Mouse (Mus musculus): Measurements from ENCODE around the gene Flnb. TPM values are rescaled to one million over a fixed set of nuclear protein-coding genes. Genes with fewer than 3 reads are reported as not detected.

The Flnb gene
- total and polyA plus RNA-seq, 3 experiments = 0.43 to 2.0 (median 1.8) TPM

GRCm38 (mm10) chr14:7863871-7864505 is 46.2 kb downstream of the Flnb start:
- no peaks in the 10 kb centered on the region for H3K9me3 ChIP-seq (replicated peaks)
- no peak overlapping the region for H3K4me3 ChIP-seq (ENCODE audit: low read depth, low read length)
- H3K36me3 ChIP-seq (replicated peaks) = no peaks in the 10 kb centered on the region
- H3K4me1 ChIP-seq (ENCODE audit: insufficient read depth, low read depth, low read length) = peaks cover 29% of the 10 kb centered on the region
- no peaks in the 10 kb centered on the region for H3K27me3 ChIP-seq (ENCODE audit: insufficient read depth, low read length)
- DNase-seq (ENCODE audit: low spot score) = no peak
- no peak for ATAC-seq (ENCODE audit: extremely low read depth, insufficient number of reproducible peaks, low FRiP score, poor library complexity, severe bottlenecking)
- TF ChIP-seq POLR2AphosphoS5 (IDR thresholded peaks at IDR 0.05; ENCODE audit: insufficient replicate concordance, low read depth, low read length) (no peak), GATA1 (IDR thresholded peaks at IDR 0.05; ENCODE audit: borderline replicate concordance, low read length) (no peak), GATA2 (IDR thresholded peaks at IDR 0.05; ENCODE audit: borderline replicate concordance, low read depth, low read length) (no peak), CTCF (IDR thresholded peaks at IDR 0.05; ENCODE audit: low read depth, low read length) (no peak), TAL1 (conservative IDR thresholded peaks at IDR 0.05; ENCODE audit: low read depth, low read length) (no peak)

DNA sequence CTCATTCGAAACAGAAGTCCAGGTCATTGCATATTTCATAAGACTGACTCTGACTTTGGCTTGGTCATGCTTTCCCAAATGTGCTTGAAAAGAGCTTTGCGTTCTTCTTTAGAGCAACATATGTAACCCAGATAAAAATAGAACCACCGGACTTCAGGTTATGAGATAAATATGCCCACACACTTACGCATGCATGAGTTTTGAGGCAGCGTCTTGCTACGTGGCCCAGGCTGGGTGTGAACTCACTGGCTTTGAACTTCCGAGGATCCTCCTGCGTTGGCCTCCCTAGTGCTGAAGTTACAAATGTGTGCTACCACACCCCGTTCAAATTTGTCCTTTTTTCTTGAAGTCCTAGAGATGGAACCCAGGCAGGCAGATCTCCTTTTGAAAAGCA is 46.7 kb downstream of the Flnb start:
- DNase-seq (ENCODE audit: low spot score) (no peak), ATAC-seq (ENCODE audit: extremely low read depth, insufficient number of reproducible peaks, low FRiP score, poor library complexity, severe bottlenecking) (no peak)
- no peaks in the 10 kb centered on the region for H3K9me3 ChIP-seq (replicated peaks)
- no peaks in the 10 kb centered on the region for H3K27me3 ChIP-seq (ENCODE audit: insufficient read depth, low read length)
- peaks cover 27% of the 10 kb centered on the region for H3K4me1 ChIP-seq (ENCODE audit: insufficient read depth, low read depth, low read length)
- no peaks in the 10 kb centered on the region for H3K36me3 ChIP-seq (replicated peaks)
- TF ChIP-seq POLR2AphosphoS5 (IDR thresholded peaks at IDR 0.05; ENCODE audit: insufficient replicate concordance, low read depth, low read length) = no peak
- no peak for TF ChIP-seq CTCF (IDR thresholded peaks at IDR 0.05; ENCODE audit: low read depth, low read length)
- TF ChIP-seq TAL1 (conservative IDR thresholded peaks at IDR 0.05; ENCODE audit: low read depth, low read length) = no peak
- no peak for TF ChIP-seq GATA2 (IDR thresholded peaks at IDR 0.05; ENCODE audit: borderline replicate concordance, low read depth, low read length)
- no peak for TF ChIP-seq GATA1 (IDR thresholded peaks at IDR 0.05; ENCODE audit: borderline replicate concordance, low read length)
- H3K4me3 ChIP-seq (ENCODE audit: low read depth, low read length) = no peak overlapping the region

DNA sequence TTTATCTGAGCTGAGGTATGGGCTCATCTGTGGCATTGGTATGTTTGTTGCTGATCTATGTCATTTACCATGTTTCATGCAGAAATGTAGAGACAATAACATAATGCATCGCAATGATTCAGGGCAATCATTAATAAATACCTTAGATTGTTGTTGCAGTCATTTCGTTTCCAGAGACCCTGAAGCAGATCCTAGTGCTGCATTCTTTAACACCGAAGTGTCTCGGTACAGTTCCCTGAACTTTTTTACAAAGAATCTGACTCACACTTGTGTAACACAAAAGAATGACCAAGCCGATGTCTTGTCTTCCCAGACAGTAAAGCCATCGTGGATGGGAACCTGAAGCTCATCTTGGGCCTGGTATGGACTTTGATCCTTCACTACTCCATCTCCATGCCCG is 49.5 kb downstream of the Flnb start:
- DNase-seq (ENCODE audit: low spot score) = no peak
- TF ChIP-seq POLR2AphosphoS5 (IDR thresholded peaks at IDR 0.05; ENCODE audit: insufficient replicate concordance, low read depth, low read length) (no peak), GATA2 (IDR thresholded peaks at IDR 0.05; ENCODE audit: borderline replicate concordance, low read depth, low read length) (no peak), CTCF (IDR thresholded peaks at IDR 0.05; ENCODE audit: low read depth, low read length) (no peak), GATA1 (IDR thresholded peaks at IDR 0.05; ENCODE audit: borderline replicate concordance, low read length) (no peak), TAL1 (conservative IDR thresholded peaks at IDR 0.05; ENCODE audit: low read depth, low read length) (no peak)
- no peaks in the 10 kb centered on the region for H3K36me3 ChIP-seq (replicated peaks)
- no peak for ATAC-seq (ENCODE audit: extremely low read depth, insufficient number of reproducible peaks, low FRiP score, poor library complexity, severe bottlenecking)
- no peak overlapping the region for H3K4me3 ChIP-seq (ENCODE audit: low read depth, low read length)
- no peaks in the 10 kb centered on the region for H3K9me3 ChIP-seq (replicated peaks)
- H3K27me3 ChIP-seq (ENCODE audit: insufficient read depth, low read length) = no peaks in the 10 kb centered on the region
- peaks cover 15% of the 10 kb centered on the region for H3K4me1 ChIP-seq (ENCODE audit: insufficient read depth, low read depth, low read length)

DNA sequence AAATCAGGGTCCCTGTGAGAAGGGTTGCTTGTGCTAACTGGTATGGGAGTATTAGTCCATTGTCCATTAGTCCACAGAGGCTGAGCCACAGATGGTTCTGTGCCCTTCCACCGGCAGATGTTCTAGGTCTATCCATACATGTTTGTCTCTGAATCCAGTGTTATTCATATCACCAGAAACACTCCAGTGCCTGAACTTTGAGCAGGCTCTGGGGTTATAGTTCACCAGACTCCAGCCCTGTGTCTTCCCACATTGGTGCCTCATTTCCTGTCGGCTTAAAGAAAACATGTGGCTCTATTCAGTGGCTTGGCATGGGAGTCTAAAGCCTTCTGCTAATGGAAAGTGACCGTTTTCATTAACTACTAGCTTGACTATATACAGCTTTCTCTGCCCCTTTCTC is 50.1 kb downstream of the Flnb start:
- no peaks in the 10 kb centered on the region for H3K36me3 ChIP-seq (replicated peaks)
- DNase-seq (ENCODE audit: low spot score) (no peak), ATAC-seq (ENCODE audit: extremely low read depth, insufficient number of reproducible peaks, low FRiP score, poor library complexity, severe bottlenecking) (no peak)
- H3K27me3 ChIP-seq (ENCODE audit: insufficient read depth, low read length) = no peaks in the 10 kb centered on the region
- H3K4me3 ChIP-seq (ENCODE audit: low read depth, low read length) = no peak overlapping the region
- peaks cover 15% of the 10 kb centered on the region for H3K4me1 ChIP-seq (ENCODE audit: insufficient read depth, low read depth, low read length)
- TF ChIP-seq GATA2 (IDR thresholded peaks at IDR 0.05; ENCODE audit: borderline replicate concordance, low read depth, low read length) (no peak), TAL1 (conservative IDR thresholded peaks at IDR 0.05; ENCODE audit: low read depth, low read length) (no peak), CTCF (IDR thresholded peaks at IDR 0.05; ENCODE audit: low read depth, low read length) (no peak), POLR2AphosphoS5 (IDR thresholded peaks at IDR 0.05; ENCODE audit: insufficient replicate concordance, low read depth, low read length) (no peak), GATA1 (IDR thresholded peaks at IDR 0.05; ENCODE audit: borderline replicate concordance, low read length) (no peak)
- H3K9me3 ChIP-seq (replicated peaks) = no peaks in the 10 kb centered on the region

GRCm38 (mm10) chr14:7869796-7870195 is 52.0 kb downstream of the Flnb start:
- ATAC-seq (ENCODE audit: extremely low read depth, insufficient number of reproducible peaks, low FRiP score, poor library complexity, severe bottlenecking) (no peak), DNase-seq (ENCODE audit: low spot score) (no peak)
- TF ChIP-seq GATA2 (IDR thresholded peaks at IDR 0.05; ENCODE audit: borderline replicate concordance, low read depth, low read length) = no peak
- no peak for TF ChIP-seq TAL1 (conservative IDR thresholded peaks at IDR 0.05; ENCODE audit: low read depth, low read length)
- no peak for TF ChIP-seq GATA1 (IDR thresholded peaks at IDR 0.05; ENCODE audit: borderline replicate concordance, low read length)
- no peak for TF ChIP-seq CTCF (IDR thresholded peaks at IDR 0.05; ENCODE audit: low read depth, low read length)
- no peak for TF ChIP-seq POLR2AphosphoS5 (IDR thresholded peaks at IDR 0.05; ENCODE audit: insufficient replicate concordance, low read depth, low read length)
- H3K4me1 ChIP-seq (ENCODE audit: insufficient read depth, low read depth, low read length) = peaks cover 19% of the 10 kb centered on the region
- no peaks in the 10 kb centered on the region for H3K9me3 ChIP-seq (replicated peaks)
- no peak overlapping the region for H3K4me3 ChIP-seq (ENCODE audit: low read depth, low read length)
- H3K36me3 ChIP-seq (replicated peaks) = no peaks in the 10 kb centered on the region
- no peaks in the 10 kb centered on the region for H3K27me3 ChIP-seq (ENCODE audit: insufficient read depth, low read length)

GRCm38 (mm10) chr14:7873552-7873951 is 55.8 kb downstream of the Flnb start:
- TF ChIP-seq GATA2 (IDR thresholded peaks at IDR 0.05; ENCODE audit: borderline replicate concordance, low read depth, low read length) (no peak), CTCF (IDR thresholded peaks at IDR 0.05; ENCODE audit: low read depth, low read length) (no peak), TAL1 (conservative IDR thresholded peaks at IDR 0.05; ENCODE audit: low read depth, low read length) (no peak), POLR2AphosphoS5 (IDR thresholded peaks at IDR 0.05; ENCODE audit: insufficient replicate concordance, low read depth, low read length) (no peak), GATA1 (IDR thresholded peaks at IDR 0.05; ENCODE audit: borderline replicate concordance, low read length) (no peak)
- ATAC-seq (ENCODE audit: extremely low read depth, insufficient number of reproducible peaks, low FRiP score, poor library complexity, severe bottlenecking) = peak; percentile 23; the same call in 1 of the 2 replicates
- no peak for DNase-seq (ENCODE audit: low spot score)
- Histone ChIP-seq H3K36me3 (replicated peaks) (no peaks in the 10 kb centered on the region), H3K4me3 (ENCODE audit: low read depth, low read length) (no peak overlapping the region), H3K9me3 (replicated peaks) (no peaks in the 10 kb centered on the region), H3K27me3 (ENCODE audit: insufficient read depth, low read length) (no peaks in the 10 kb centered on the region), H3K4me1 (ENCODE audit: insufficient read depth, low read depth, low read length) (peaks cover 43% of the 10 kb centered on the region)

All from G1E (cell line).